8 mouse cellular contexts compared by ENCODE assay signal in the genomic region with DNA sequence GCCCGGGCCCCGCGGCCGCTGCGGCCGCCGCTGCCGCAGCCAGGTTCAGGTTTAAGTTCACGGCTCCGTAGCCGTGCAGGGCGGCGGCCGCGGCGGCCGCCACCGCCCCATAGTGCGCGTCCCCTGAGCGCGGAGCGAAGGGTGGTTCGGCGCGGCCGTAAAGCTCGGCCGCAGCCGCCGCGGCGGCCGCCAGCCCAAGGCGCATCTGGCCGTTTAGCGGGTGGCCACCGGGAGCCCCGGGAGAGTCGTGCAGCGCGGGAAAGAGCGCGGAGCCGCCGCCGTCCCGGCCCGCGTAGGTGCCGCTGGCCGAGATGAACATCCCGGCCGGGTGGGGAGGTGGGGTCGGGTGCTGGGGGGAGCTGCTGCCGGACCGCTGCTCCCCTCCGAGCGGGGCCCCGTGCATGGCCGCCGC. TPM values are rescaled to one million over a fixed set of nuclear protein-coding genes. Genes with fewer than 3 reads are reported as not detected.
DNase-seq lines count a peak whose midpoint lies in the region; ATAC-seq and TF ChIP-seq lines count a peak whose summit lies in the region.

No protein-coding gene starts in this region.

- TF ChIP-seq POLR2A in liver, adult 2 months (IDR thresholded peaks at IDR 0.05; ENCODE audit: extremely low read depth, insufficient read depth, low read length), result no peak

- H3K9me3 ChIP-seq in embryonic facial prominence, embryonic 11.5 days (replicated peaks; ENCODE audit: control insufficient read depth, low read length), result no peaks in the 10 kb centered on the region
- H3K9me3 ChIP-seq in neural tube, embryonic 13.5 days, result no peaks in the 10 kb centered on the region

- no peak overlapping the region for H3K27ac ChIP-seq in liver, adult 2 months (replicated peaks; ENCODE audit: insufficient read depth, low read depth, low read length)
- H3K27ac ChIP-seq in embryonic facial prominence, embryonic 11.5 days (replicated peaks; ENCODE audit: low read depth, low read length), result peak overlapping the region; percentile 79
- H3K27ac ChIP-seq in neural tube, embryonic 13.5 days (replicated peaks), result peak overlapping the region; percentile 87

- no peaks in the 10 kb centered on the region for H3K36me3 ChIP-seq in liver, adult 2 months (ENCODE audit: control insufficient read depth, insufficient read depth, low read length)
- no peaks in the 10 kb centered on the region for H3K36me3 ChIP-seq in embryonic facial prominence, embryonic 11.5 days (replicated peaks; ENCODE audit: control insufficient read depth, insufficient read depth, low read depth, low read length)
- H3K36me3 ChIP-seq in neural tube, embryonic 13.5 days, result no peaks in the 10 kb centered on the region

- H3K27me3 ChIP-seq in liver, adult 2 months (ENCODE audit: control insufficient read depth, insufficient read depth, low read length), result peaks cover 22% of the 10 kb centered on the region
- H3K27me3 ChIP-seq in embryonic facial prominence, embryonic 11.5 days (ENCODE audit: control insufficient read depth, insufficient read depth, low read length), result peaks cover 66% of the 10 kb centered on the region
- peaks cover 94% of the 10 kb centered on the region for H3K27me3 ChIP-seq in neural tube, embryonic 13.5 days

- peak overlapping the region; percentile 32; the same call in 1 of the 2 replicates for H3K4me3 ChIP-seq in liver, adult 2 months (ENCODE audit: insufficient read depth, low read depth, low read length)
- peak overlapping the region; percentile 54 for H3K4me3 ChIP-seq in embryonic facial prominence, embryonic 11.5 days (ENCODE audit: low read depth, low read length)
- H3K4me3 ChIP-seq in neural tube, embryonic 13.5 days, result peak overlapping the region; percentile 52

- peak overlapping the region; percentile 25 for H3K9ac ChIP-seq in liver, adult 2 months (ENCODE audit: low read depth, low read length)
- peak overlapping the region; percentile 68 for H3K9ac ChIP-seq in embryonic facial prominence, embryonic 11.5 days (replicated peaks; ENCODE audit: low read length)
- H3K9ac ChIP-seq in neural tube, embryonic 13.5 days, result peak overlapping the region; percentile 78

- DNase-seq in liver, adult 2 months (ENCODE audit: extremely low read depth, low read depth, low spot score), result no peak
- DNase-seq in liver, result no peak
- DNase-seq in embryonic facial prominence, embryonic 11.5 days (ENCODE audit: low spot score), result peak; percentile 42
- DNase-seq in induced T-regulatory cell, adult 2 months (ENCODE audit: low read depth), result peak; percentile 4
- DNase-seq in layer of hippocampus, adult 8-10 months (ENCODE audit: low spot score in 2 of 2), result no peak
- no peak for DNase-seq in gastrocnemius, adult 8-10 months (ENCODE audit: low spot score in 2 of 2)

- no peak for ATAC-seq in embryonic facial prominence, embryonic 11.5 days (replicated peaks; ENCODE audit: insufficient number of reproducible peaks, low FRiP score, low TSS enrichment, low read depth)
- 0 out of 2 replicates have a peak, but pooled peaks have one; percentile 13 for ATAC-seq in neural tube, embryonic 13.5 days (ENCODE audit: low read depth)
- no peak for ATAC-seq in monocyte, adult 5-6 weeks (replicated peaks; ENCODE audit: insufficient number of reproducible peaks, low FRiP score, low TSS enrichment, poor library complexity, severe bottlenecking)

- TF ChIP-seq CTCF in liver, adult 2 months (IDR thresholded peaks at IDR 0.05; ENCODE audit: low read depth, low read length), result no peak

- no peaks in the 10 kb centered on the region for H3K79me2 ChIP-seq in liver, adult 2 months (ENCODE audit: control insufficient read depth, insufficient read depth, low read length)

- WGBS in liver, adult 2 months, result under 1% methylated on average over 57 of the region's 62 CpGs
- WGBS in embryonic facial prominence, embryonic 11.5 days, result under 1% methylated on average over 23 of the region's 62 CpGs
- 1% methylated on average over 56 of the region's 62 CpGs for WGBS in neural tube, embryonic 13.5 days

- peaks cover 5% of the 10 kb centered on the region; the same call in 1 of the 2 replicates for H3K4me1 ChIP-seq in liver, adult 2 months (ENCODE audit: control insufficient read depth, insufficient read depth, low read length)
- H3K4me1 ChIP-seq in embryonic facial prominence, embryonic 11.5 days (ENCODE audit: control insufficient read depth, insufficient read depth, low read length), result peaks cover 11% of the 10 kb centered on the region
- peaks cover 31% of the 10 kb centered on the region for H3K4me1 ChIP-seq in neural tube, embryonic 13.5 days (replicated peaks)

- H3K4me2 ChIP-seq in embryonic facial prominence, embryonic 11.5 days (ENCODE audit: low read depth, low read length), result peak overlapping the region; percentile 90
- peak overlapping the region; percentile 68 for H3K4me2 ChIP-seq in neural tube, embryonic 13.5 days

RNA-seq across cellular contexts. Expression of gene Zic5, which starts 1.1 kb away (rescaled TPM):
- not detected in 2 replicates for total RNA-seq in liver, adult 2 months (2014; rRNA removed)
- not detected in 2 replicates for polyA plus RNA-seq in liver, adult 2 months (2012; rRNA removed)
- 4.1 and 5.0 TPM in 2 replicates for polyA plus RNA-seq in embryonic facial prominence, embryonic 11.5 days (2014; fragmentation: Nextera tagmentation; extraction: Ambion mirVana)
- 8.4 and 8.6 TPM in 2 replicates for polyA plus RNA-seq in neural tube, embryonic 13.5 days (2015; fragmentation: Nextera tagmentation; extraction: Ambion mirVana)
- total RNA-seq in monocyte, adult 5-6 weeks (2017), result 0.38 TPM in 1 of 3 replicates, not detected in the others
- total RNA-seq in layer of hippocampus, adult 8-10 months (2022), result 1 to 10 TPM; 2.6 to 6.1 (median 4.2) TPM
- not detected for total RNA-seq in gastrocnemius, adult 8-10 months (2022)

RNA-seq across cellular contexts. Expression of gene Zic2, which starts 10.9 kb away (rescaled TPM):
- total RNA-seq in liver, adult 2 months (2014; rRNA removed), result not detected in 2 replicates
- polyA plus RNA-seq in liver, adult 2 months (2012; rRNA removed), result not detected in 2 replicates
- polyA plus RNA-seq in embryonic facial prominence, embryonic 11.5 days (2014; fragmentation: Nextera tagmentation; extraction: Ambion mirVana), result 2.1 and 2.3 TPM in 2 replicates
- polyA plus RNA-seq in neural tube, embryonic 13.5 days (2015; fragmentation: Nextera tagmentation; extraction: Ambion mirVana), result 8.2 and 10.2 TPM in 2 replicates
- not detected in 3 replicates for total RNA-seq in monocyte, adult 5-6 weeks (2017)
- 10 to 100 TPM; 15.0 to 20.8 (median 18.6) TPM for total RNA-seq in layer of hippocampus, adult 8-10 months (2022)
- total RNA-seq in gastrocnemius, adult 8-10 months (2022), result not detected

RNA-seq across cellular contexts. Expression of gene Gm5089, which starts 13.4 kb away (rescaled TPM):
- not detected in 2 replicates for total RNA-seq in liver, adult 2 months (2014; rRNA removed)
- polyA plus RNA-seq in liver, adult 2 months (2012; rRNA removed), result not detected in 2 replicates
- not detected in 2 replicates for polyA plus RNA-seq in embryonic facial prominence, embryonic 11.5 days (2014; fragmentation: Nextera tagmentation; extraction: Ambion mirVana)
- polyA plus RNA-seq in neural tube, embryonic 13.5 days (2015; fragmentation: Nextera tagmentation; extraction: Ambion mirVana), result 0.46 and 0.62 TPM in 2 replicates
- not detected in 3 replicates for total RNA-seq in monocyte, adult 5-6 weeks (2017)
- total RNA-seq in layer of hippocampus, adult 8-10 months (2022), result under 1 TPM; 0.32 to 0.92 (median 0.55) TPM
- total RNA-seq in gastrocnemius, adult 8-10 months (2022), result not detected

RNA-seq across cellular contexts. Expression of gene Gm10837, which starts 26.0 kb away (rescaled TPM):
- total RNA-seq in liver, adult 2 months (2014; rRNA removed), result not detected in 2 replicates
- polyA plus RNA-seq in liver, adult 2 months (2012; rRNA removed), result not detected in 2 replicates
- polyA plus RNA-seq in embryonic facial prominence, embryonic 11.5 days (2014; fragmentation: Nextera tagmentation; extraction: Ambion mirVana), result not detected in 2 replicates
- 0.19 and 0.29 TPM in 2 replicates for polyA plus RNA-seq in neural tube, embryonic 13.5 days (2015; fragmentation: Nextera tagmentation; extraction: Ambion mirVana)
- not detected in 3 replicates for total RNA-seq in monocyte, adult 5-6 weeks (2017)
- under 1 TPM in 1 of 4 experiments, not detected in 3; 0.51 TPM for total RNA-seq in layer of hippocampus, adult 8-10 months (2022)
- not detected for total RNA-seq in gastrocnemius, adult 8-10 months (2022)

Comparison
In these comparisons a context has a peak if more than half of its experiments do, and no peak if none do; other contexts are left out.
1. DNase-seq: peak in embryonic facial prominence, embryonic 11.5 days (single experiment) and induced T-regulatory cell, adult 2 months (single experiment); none in liver, adult 2 months (single experiment), liver (single experiment), layer of hippocampus, adult 8-10 months (0 of 2) and gastrocnemius, adult 8-10 months (0 of 2).
2. H3K9ac ChIP-seq: peak in every context shown above with its lines; median percentile 78 in neural tube, embryonic 13.5 days; 68 in embryonic facial prominence, embryonic 11.5 days; 25 in liver, adult 2 months.
3. RNA of gene Zic2, which starts 10.9 kb away (total RNA-seq): 15.0 to 20.8 TPM in layer of hippocampus, adult 8-10 months; not detected in liver, adult 2 months, not detected in monocyte, adult 5-6 weeks and not detected in gastrocnemius, adult 8-10 months; every median in the first group is over 10 times any median in the second.
4. Peak in every context shown above with its lines, with median percentiles within 50 percentile points of each other: H3K4me3 ChIP-seq.